Mouse (Mus musculus): ENCODE data around the gene Scaper. TPM values are rescaled to one million over a fixed set of nuclear protein-coding genes. Genes with fewer than 3 reads are reported as not detected.

Scaper gene
- polyA plus RNA-seq (2012; rRNA removed): 0.99 and 1.1 TPM in 2 replicates

GRCm38 (mm10) chr9:55937664-55938617 lies at the start of gene Scaper:
Gene Scaper, minus strand, starts transcription at chr9:55938119.

GRCm38 (mm10) chr9:55538377-55538776 lies 399.5 kb downstream of the Scaper start, which contains the start of gene Isl2:
Gene Isl2, plus strand, starts transcription at chr9:55538672.

GRCm38 (mm10) chr9:55512027-55512543 lies 425.8 kb downstream of the Scaper start, which contains the start of gene Etfa:
Gene Etfa, minus strand, starts transcription at chr9:55512243.

Other genes starting within 250 kb of the Scaper start
- gene 4930563M21Rik, start 72.4 kb upstream of the Scaper start, polyA plus RNA-seq (2012; rRNA removed): not detected in 2 replicates
- 12.8 and 13.0 TPM in 2 replicates for gene Rcn2, start 103.7 kb upstream of the Scaper start, polyA plus RNA-seq (2012; rRNA removed)
- gene Pstpip1, start 151.8 kb upstream of the Scaper start, polyA plus RNA-seq (2012; rRNA removed): 8.7 and 12.3 TPM in 2 replicates
- gene Tspan3, start 227.4 kb upstream of the Scaper start, polyA plus RNA-seq (2012; rRNA removed): 13.9 and 14.2 TPM in 2 replicates